Mouse (Mus musculus): ENCODE results near the gene Cd80. TPM values are rescaled to one million over a fixed set of nuclear protein-coding genes. Genes with fewer than 3 reads are reported as not detected.

Cd80 gene
- polyA plus RNA-seq, 2 experiments: 0.15 to 0.35 TPM

- H3K4me2 ChIP-seq (ENCODE audit: low read depth): peak overlapping the region; percentile 93
- no peaks in the 10 kb centered on the region for H3K27me3 ChIP-seq (ENCODE audit: control insufficient read depth, insufficient read depth, low read length)
- ATAC-seq (ENCODE audit: insufficient read depth): no peak
- H3K27ac ChIP-seq: peak overlapping the region; percentile 81
- peak overlapping the region; percentile 80 to 96 for H3K4me3 ChIP-seq (ENCODE audit: insufficient read depth in 1 of 2, low read depth in 2 of 2, low read length in 2 of 2)
- 0 out of 2 replicates have a peak, but pooled peaks cover 2% of the 10 kb centered on the region for H3K36me3 ChIP-seq (replicated peaks; ENCODE audit: control insufficient read depth, insufficient read depth, low read depth)
- no peak for DNase-seq (ENCODE audit: low read depth in 3 of 3, low spot score in 3 of 3)
- TF ChIP-seq CTCF (IDR thresholded peaks at IDR 0.05; ENCODE audit: low read depth): no peak
- no peak for TF ChIP-seq EP300 (IDR thresholded peaks at IDR 0.05; ENCODE audit: low read depth)
- H3K4me1 ChIP-seq (replicated peaks; ENCODE audit: control insufficient read depth in 2 of 2, insufficient read depth in 2 of 2, low read length in 1 of 2): peaks cover 12 to 20% of the 10 kb centered on the region in 2 experiments
- H3K9ac ChIP-seq (replicated peaks): peak overlapping the region; percentile 98
- 34% methylated on average over 3 of the region's 3 CpGs for WGBS (ENCODE audit: insufficient replicate concordance)
- H3K9me3 ChIP-seq (ENCODE audit: control insufficient read depth, low read length): no peaks in the 10 kb centered on the region
Measured at GRCm38 (mm10) chr16:38453203-38453553, 2.2 kb upstream of the Cd80 start.

- no peak overlapping the region for H3K4me3 ChIP-seq (ENCODE audit: insufficient read depth in 1 of 2, low read depth in 2 of 2, low read length in 2 of 2)
Measured at GRCm38 (mm10) chr16:38453952-38454351, 1.4 kb upstream of the Cd80 start.

GRCm38 (mm10) chr16:38454533-38455254 is 667 bp upstream of the Cd80 start:
- Histone ChIP-seq H3K9me3 (ENCODE audit: control insufficient read depth, low read length) (no peaks in the 10 kb centered on the region), H3K27ac (no peak overlapping the region), H3K9ac (replicated peaks) (no peak overlapping the region), H3K4me2 (ENCODE audit: low read depth) (no peak overlapping the region), H3K4me1 (replicated peaks; ENCODE audit: control insufficient read depth in 2 of 2, insufficient read depth in 2 of 2, low read length in 1 of 2) (peaks cover 18 to 27% of the 10 kb centered on the region in 2 experiments), H3K36me3 (replicated peaks; ENCODE audit: control insufficient read depth, insufficient read depth, low read depth) (0 out of 2 replicates have a peak, but pooled peaks cover 2% of the 10 kb centered on the region), H3K4me3 (ENCODE audit: insufficient read depth in 1 of 2, low read depth in 2 of 2, low read length in 2 of 2) (no peak overlapping the region), H3K27me3 (ENCODE audit: control insufficient read depth, insufficient read depth, low read length) (no peaks in the 10 kb centered on the region)
- no peak for ATAC-seq (ENCODE audit: insufficient read depth)
- no peak for DNase-seq (ENCODE audit: low read depth in 3 of 3, low spot score in 3 of 3)
- TF ChIP-seq EP300 (IDR thresholded peaks at IDR 0.05; ENCODE audit: low read depth) (no peak), CTCF (IDR thresholded peaks at IDR 0.05; ENCODE audit: low read depth) (no peak)
- WGBS (ENCODE audit: insufficient replicate concordance): 70% methylated on average over 11 of the region's 11 CpGs

More at GRCm38 (mm10) chr16:38453952-38454351, 1.4 kb upstream of the Cd80 start:
- Histone ChIP-seq H3K27me3 (ENCODE audit: control insufficient read depth, insufficient read depth, low read length) (no peaks in the 10 kb centered on the region), H3K9ac (replicated peaks) (no peak overlapping the region), H3K4me1 (replicated peaks; ENCODE audit: control insufficient read depth in 2 of 2, insufficient read depth in 2 of 2, low read length in 1 of 2) (peaks cover 18 to 26% of the 10 kb centered on the region in 2 experiments), H3K9me3 (ENCODE audit: control insufficient read depth, low read length) (no peaks in the 10 kb centered on the region), H3K27ac (peak overlapping the region; percentile 48), H3K4me2 (ENCODE audit: low read depth) (no peak overlapping the region; the same call in 1 of the 2 replicates), H3K36me3 (replicated peaks; ENCODE audit: control insufficient read depth, insufficient read depth, low read depth) (0 out of 2 replicates have a peak, but pooled peaks cover 2% of the 10 kb centered on the region)
- 19% methylated on average over 4 of the region's 4 CpGs for WGBS (ENCODE audit: insufficient replicate concordance)
- TF ChIP-seq EP300 (IDR thresholded peaks at IDR 0.05; ENCODE audit: low read depth) (peak; percentile 36), CTCF (IDR thresholded peaks at IDR 0.05; ENCODE audit: low read depth) (no peak)
- ATAC-seq (ENCODE audit: insufficient read depth) (peak; percentile 43; the same call in 1 of the 2 replicates), DNase-seq (ENCODE audit: low read depth in 3 of 3, low spot score in 3 of 3) (no peak)

DNA sequence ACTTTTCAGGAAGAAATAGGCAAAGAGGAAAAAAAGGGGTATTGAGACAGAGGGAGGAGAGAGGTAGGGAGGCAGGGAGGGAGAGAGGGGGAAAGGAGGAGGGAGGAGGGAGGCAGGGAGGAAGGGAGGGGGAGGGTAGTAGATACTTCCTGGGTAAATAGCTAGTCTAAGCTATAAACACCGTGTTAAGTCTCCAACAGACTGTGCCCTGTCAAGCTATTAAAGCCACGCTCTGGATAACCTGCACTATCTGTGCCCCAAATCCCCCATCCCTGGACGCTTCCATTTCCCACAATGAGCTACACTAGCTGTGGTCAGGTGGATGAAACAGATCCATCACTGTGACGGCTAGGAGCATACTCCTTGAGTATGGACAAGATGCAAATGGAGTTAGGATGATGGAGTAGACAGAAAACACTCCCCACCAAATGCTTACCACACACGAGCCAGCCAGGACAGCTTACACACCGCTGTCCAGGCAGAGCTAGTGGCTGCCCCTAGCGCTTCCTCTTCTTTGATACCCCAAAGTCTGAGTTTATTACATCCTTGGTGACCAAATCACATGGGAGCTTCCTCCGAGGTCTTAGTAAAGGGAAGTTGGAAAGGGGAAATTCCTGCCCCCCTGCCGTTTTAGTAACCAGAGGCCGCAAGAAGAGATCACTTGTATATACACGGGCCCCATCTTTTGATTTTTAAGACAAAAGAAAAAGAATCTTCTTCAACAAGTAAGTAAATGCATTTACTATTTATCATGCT is 1.6 kb downstream of the Cd80 start:
- no peak for ATAC-seq (ENCODE audit: insufficient read depth)
- H3K4me3 ChIP-seq (ENCODE audit: insufficient read depth in 1 of 2, low read depth in 2 of 2, low read length in 2 of 2): no peak overlapping the region
- no peak for DNase-seq (ENCODE audit: low read depth in 3 of 3, low spot score in 3 of 3)
- no peaks in the 10 kb centered on the region for H3K27me3 ChIP-seq (ENCODE audit: control insufficient read depth, insufficient read depth, low read length)
- TF ChIP-seq CTCF (IDR thresholded peaks at IDR 0.05; ENCODE audit: low read depth) (no peak), EP300 (IDR thresholded peaks at IDR 0.05; ENCODE audit: low read depth) (no peak)
- peaks cover 9 to 18% of the 10 kb centered on the region in 2 experiments for H3K4me1 ChIP-seq (replicated peaks; ENCODE audit: control insufficient read depth in 2 of 2, insufficient read depth in 2 of 2, low read length in 1 of 2)
- no peak overlapping the region for H3K9ac ChIP-seq (replicated peaks)
- no peak overlapping the region for H3K27ac ChIP-seq
- H3K4me2 ChIP-seq (ENCODE audit: low read depth): no peak overlapping the region
- H3K36me3 ChIP-seq (replicated peaks; ENCODE audit: control insufficient read depth, insufficient read depth, low read depth): no peaks in the 10 kb centered on the region
- 33% methylated on average over 11 of the region's 11 CpGs for WGBS (ENCODE audit: insufficient replicate concordance)
- no peaks in the 10 kb centered on the region for H3K9me3 ChIP-seq (ENCODE audit: control insufficient read depth, low read length)

Data from liver, embryonic 14.5 days (tissue).